Mouse (Mus musculus) neural tube, embryonic 14.5 days (tissue): Measurements from ENCODE around the gene 6430571L13Rik. TPM values are rescaled to one million over a fixed set of nuclear protein-coding genes. Genes with fewer than 3 reads are reported as not detected.

Source experiments
- ATAC-seq: fragments of 200-750 bp; cut with Nextera tagmentation; 2 replicates; pipeline ENCODE4 v1.8.0; 2017; ENCODE audit warnings: low read depth, mild to moderate bottlenecking, moderate TSS enrichment, moderate library complexity
- H3K27ac ChIP-seq: fragments of 300-500 bp; sonication (generic); 2 replicates; pipeline ENCODE4 v1.5.1; 2014; ENCODE audit warnings: low read depth, mild to moderate bottlenecking, control low read depth, low read length, moderate library complexity, mixed read lengths
- H3K27me3 ChIP-seq: fragments of 300-500 bp; sonication (generic); 2 replicates; pipeline ENCODE4 v1.6.1; 2014; ENCODE audit warnings: low read length; ENCODE audit not compliant: control insufficient read depth, insufficient read depth
- H3K36me3 ChIP-seq: fragments of 300-500 bp; sonication (generic); 2 replicates; pipeline ENCODE4 v1.6.1; 2014; ENCODE audit warnings: low read length, mixed read lengths; ENCODE audit not compliant: control insufficient read depth, insufficient read depth
- H3K4me1 ChIP-seq: fragments of 300-500 bp; sonication (generic); 2 replicates; pipeline ENCODE4 v1.6.1; 2014; ENCODE audit warnings: low read length; ENCODE audit not compliant: control insufficient read depth, insufficient read depth
- H3K4me2 ChIP-seq: fragments of 300-500 bp; sonication (generic); 2 replicates; pipeline ENCODE4 v1.6.1; 2014; ENCODE audit warnings: mild to moderate bottlenecking, low read depth, low read length, control low read depth
- H3K4me3 ChIP-seq: fragments of 300-500 bp; sonication (generic); 2 replicates; pipeline ENCODE4 v1.5.1; 2014; ENCODE audit warnings: low read depth, low read length, control low read depth, mixed read lengths
- H3K9ac ChIP-seq: fragments of 300-500 bp; sonication (generic); replicated peaks from 2 replicates; pipeline ENCODE4 v1.6.1; 2014; ENCODE audit warnings: low read depth, mild to moderate bottlenecking, control low read depth, low read length, mixed read lengths
- H3K9me3 ChIP-seq: fragments of 300-500 bp; sonication (generic); 2 replicates; pipeline ENCODE4 v1.6.1; 2016; ENCODE audit warnings: low read length; ENCODE audit not compliant: control insufficient read depth
- WGBS: fragments of 180-500 bp; shearing (Covaris S2); extraction: QIAGEN DNeasy Blood & Tissue Kit; methylation state at CpG from one replicate; pipeline ENCODE4 v1.1.7; 2014; 5-methylcytosine and 5-hydroxymethylcytosine counted together
- polyA plus RNA-seq: library from polyadenylated mRNA; unstranded; fragments of >200 nt; fragmentation: Nextera tagmentation; extraction: Ambion mirVana; gene quantifications from 2 replicates; pipeline ENCODE4 v1.2.1, GENCODE M21; 2014

The 6430571L13Rik gene
- 4.3 and 7.3 TPM in 2 replicates for polyA plus RNA-seq

GRCm38 (mm10) chr9:107340267-107340859, at the start of gene 6430571L13Rik:
TSS of gene 6430571L13Rik (plus strand) at chr9:107340602.
- Histone ChIP-seq H3K9ac (peak within 1 kb of the TSS; percentile 73), H3K27ac (peak within 1 kb of the TSS; percentile 55), H3K9me3 (no peaks in the 10 kb centered on the region), H3K4me2 (peak within 1 kb of the TSS; percentile 79), H3K36me3 (no peaks in the 10 kb centered on the region), H3K4me1 (peaks cover 20% of the 10 kb centered on the region), H3K4me3 (peak within 1 kb of the TSS; percentile 64), H3K27me3 (no peaks in the 10 kb centered on the region)
- under 1% methylated on average over 34 of the region's 34 CpGs for WGBS
- peak; percentile 93 for ATAC-seq

- ATAC-seq = peak; percentile 33; the same call in 1 of the 2 replicates
Measured at GRCm38 (mm10) chr9:107290897-107291296, 49.5 kb upstream of the 6430571L13Rik start.

GRCm38 (mm10) chr9:107294249-107294648, 46.2 kb upstream of the 6430571L13Rik start:
- ATAC-seq = no peak
- no peak overlapping the region for H3K27ac ChIP-seq
- H3K36me3 ChIP-seq = no peaks in the 10 kb centered on the region
- H3K4me2 ChIP-seq = no peak overlapping the region
- no peaks in the 10 kb centered on the region for H3K9me3 ChIP-seq
- no peak overlapping the region for H3K4me3 ChIP-seq
- no peak overlapping the region for H3K9ac ChIP-seq
- 4% methylated on average over 6 of the region's 6 CpGs for WGBS
- H3K27me3 ChIP-seq = no peaks in the 10 kb centered on the region; the same call in 1 of the 2 replicates
- H3K4me1 ChIP-seq = peaks cover 9% of the 10 kb centered on the region; the same call in 1 of the 2 replicates

More at GRCm38 (mm10) chr9:107290897-107291296, 49.5 kb upstream of the 6430571L13Rik start:
- Histone ChIP-seq H3K9ac (no peak overlapping the region), H3K4me3 (no peak overlapping the region), H3K27ac (no peak overlapping the region), H3K27me3 (peaks cover 2% of the 10 kb centered on the region; the same call in 1 of the 2 replicates), H3K4me2 (no peak overlapping the region), H3K9me3 (no peaks in the 10 kb centered on the region), H3K36me3 (no peaks in the 10 kb centered on the region), H3K4me1 (peaks cover 5% of the 10 kb centered on the region; the same call in 1 of the 2 replicates)
- WGBS = 32% methylated on average over 10 of the region's 10 CpGs

- Histone ChIP-seq H3K9ac (no peak overlapping the region), H3K4me2 (no peak overlapping the region), H3K9me3 (no peaks in the 10 kb centered on the region), H3K4me3 (no peak overlapping the region), H3K27ac (no peak overlapping the region), H3K36me3 (0 out of 2 replicates have a peak, but pooled peaks cover under 1% of the 10 kb centered on the region), H3K27me3 (no peaks in the 10 kb centered on the region), H3K4me1 (peaks cover 5% of the 10 kb centered on the region; the same call in 1 of the 2 replicates)
- ATAC-seq = no peak
- 87% methylated on average over 4 of the region's 4 CpGs for WGBS
Measured at GRCm38 (mm10) chr9:107295616-107296015, 44.8 kb upstream of the 6430571L13Rik start.

- Histone ChIP-seq H3K4me3 (peak within 1 kb of the TSS; percentile 73), H3K4me2 (peak within 1 kb of the TSS; percentile 89), H3K36me3 (peaks cover 3% of the 10 kb centered on the region; the same call in 1 of the 2 replicates), H3K9me3 (no peaks in the 10 kb centered on the region), H3K9ac (peak within 1 kb of the TSS; percentile 69), H3K4me1 (peaks cover 5% of the 10 kb centered on the region; the same call in 1 of the 2 replicates), H3K27ac (no peak within 1 kb of the TSS), H3K27me3 (no peaks in the 10 kb centered on the region)
- ATAC-seq = no peak
Measured at GRCm38 (mm10) chr9:107296016-107296040, 44.6 kb upstream of the 6430571L13Rik start, which contains the start of gene Cish. TSS of gene Cish (plus strand) at chr9:107296026.

GRCm38 (mm10) chr9:107296041-107296440, 44.4 kb upstream of the 6430571L13Rik start:
- peak overlapping the region; percentile 69; the same call in 1 of the 2 replicates for H3K9ac ChIP-seq

GRCm38 (mm10) chr9:107296501-107296965, 43.9 kb upstream of the 6430571L13Rik start:
- no peaks in the 10 kb centered on the region for H3K9me3 ChIP-seq
- peak; percentile 98 for ATAC-seq
- peak overlapping the region; percentile 73 for H3K4me3 ChIP-seq
- H3K9ac ChIP-seq = peak overlapping the region; percentile 69
- H3K27ac ChIP-seq = no peak overlapping the region
- H3K4me2 ChIP-seq = peak overlapping the region; percentile 89
- H3K27me3 ChIP-seq = no peaks in the 10 kb centered on the region
- under 1% methylated on average over 31 of the region's 31 CpGs for WGBS
- H3K4me1 ChIP-seq = peaks cover 5% of the 10 kb centered on the region; the same call in 1 of the 2 replicates
- H3K36me3 ChIP-seq = peaks cover 5% of the 10 kb centered on the region; the same call in 1 of the 2 replicates

More at GRCm38 (mm10) chr9:107296041-107296440, 44.4 kb upstream of the 6430571L13Rik start:
- Histone ChIP-seq H3K27ac (no peak overlapping the region), H3K4me1 (peaks cover 5% of the 10 kb centered on the region; the same call in 1 of the 2 replicates), H3K4me2 (peak overlapping the region; percentile 89), H3K9me3 (no peaks in the 10 kb centered on the region), H3K36me3 (peaks cover 5% of the 10 kb centered on the region; the same call in 1 of the 2 replicates), H3K4me3 (peak overlapping the region; percentile 73), H3K27me3 (no peaks in the 10 kb centered on the region)
- 12% methylated on average over 14 of the region's 14 CpGs for WGBS
- ATAC-seq = peak; percentile 35; the same call in 1 of the 2 replicates

GRCm38 (mm10) chr9:107297059-107297458, 43.3 kb upstream of the 6430571L13Rik start:
- peak; percentile 25; the same call in 1 of the 2 replicates for ATAC-seq
- Histone ChIP-seq H3K27ac (no peak overlapping the region), H3K36me3 (peaks cover 5% of the 10 kb centered on the region; the same call in 1 of the 2 replicates), H3K4me2 (peak overlapping the region; percentile 89), H3K4me1 (peaks cover 5% of the 10 kb centered on the region; the same call in 1 of the 2 replicates), H3K9me3 (no peaks in the 10 kb centered on the region), H3K4me3 (peak overlapping the region; percentile 73), H3K27me3 (no peaks in the 10 kb centered on the region), H3K9ac (peak overlapping the region; percentile 69)
- WGBS = 17% methylated on average over 16 of the region's 16 CpGs

GRCm38 (mm10) chr9:107297658-107298057, 42.7 kb upstream of the 6430571L13Rik start:
- Histone ChIP-seq H3K9me3 (no peaks in the 10 kb centered on the region), H3K27me3 (no peaks in the 10 kb centered on the region), H3K4me2 (peak overlapping the region; percentile 89), H3K9ac (no peak overlapping the region), H3K27ac (no peak overlapping the region), H3K4me3 (peak overlapping the region; percentile 73), H3K4me1 (peaks cover 5% of the 10 kb centered on the region; the same call in 1 of the 2 replicates), H3K36me3 (peaks cover 5% of the 10 kb centered on the region; the same call in 1 of the 2 replicates)
- 93% methylated on average over 4 of the region's 4 CpGs for WGBS
- ATAC-seq = no peak
